Mouse (Mus musculus) forebrain, embryonic 15.5 days (tissue): Measurements from ENCODE around the gene Fam19a2. TPM values are rescaled to one million over a fixed set of nuclear protein-coding genes. Genes with fewer than 3 reads are reported as not detected.

Experiments
- ATAC-seq: fragments of 200-750 bp; cut with Nextera tagmentation; replicated peaks from 2 replicates; pipeline ENCODE4 v1.8.0; 2017; ENCODE audit warnings: mild to moderate bottlenecking, moderate TSS enrichment, moderate library complexity
- H3K27ac ChIP-seq: fragments of 300-500 bp; sonication (generic); replicated peaks from 2 replicates; pipeline ENCODE4 v1.5.1; 2015; ENCODE audit warnings: mild to moderate bottlenecking, inconsistent platforms
- H3K27me3 ChIP-seq: fragments of 300-500 bp; sonication (generic); 2 replicates; pipeline ENCODE4 v1.6.1; 2015; ENCODE audit warnings: inconsistent platforms
- H3K36me3 ChIP-seq: fragments of 300-500 bp; sonication (generic); 2 replicates; pipeline ENCODE4 v1.6.1; 2015; ENCODE audit warnings: mild to moderate bottlenecking, inconsistent platforms
- H3K4me1 ChIP-seq: fragments of 300-500 bp; sonication (generic); 2 replicates; pipeline ENCODE4 v1.6.1; 2015; ENCODE audit warnings: inconsistent platforms
- H3K4me2 ChIP-seq: fragments of 300-500 bp; sonication (generic); replicated peaks from 2 replicates; pipeline ENCODE4 v1.6.1; 2015; ENCODE audit warnings: mild to moderate bottlenecking, inconsistent platforms
- H3K4me3 ChIP-seq: fragments of 300-500 bp; sonication (generic); 2 replicates; pipeline ENCODE4 v1.5.1; 2015; ENCODE audit warnings: mild to moderate bottlenecking, inconsistent platforms
- H3K9ac ChIP-seq: fragments of 300-500 bp; sonication (generic); replicated peaks from 2 replicates; pipeline ENCODE4 v1.6.1; 2015; ENCODE audit warnings: mild to moderate bottlenecking, inconsistent platforms
- H3K9me3 ChIP-seq: fragments of 300-500 bp; sonication (generic); 2 replicates; pipeline ENCODE4 v1.6.1; 2016; ENCODE audit warnings: inconsistent platforms
- WGBS: fragments of 180-500 bp; shearing (Covaris S2); methylation state at CpG from one replicate; pipeline ENCODE4 v1.1.7; 2015; ENCODE audit warnings: mixed read lengths; 5-methylcytosine and 5-hydroxymethylcytosine counted together
- polyA plus RNA-seq: library from polyadenylated mRNA; unstranded; fragments of >200 nt; fragmentation: Nextera tagmentation; extraction: Ambion mirVana; gene quantifications from 2 replicates; pipeline ENCODE4 v1.2.1, GENCODE M21; 2015

The Fam19a2 gene
- polyA plus RNA-seq, result 35.9 and 39.2 TPM in 2 replicates

DNA sequence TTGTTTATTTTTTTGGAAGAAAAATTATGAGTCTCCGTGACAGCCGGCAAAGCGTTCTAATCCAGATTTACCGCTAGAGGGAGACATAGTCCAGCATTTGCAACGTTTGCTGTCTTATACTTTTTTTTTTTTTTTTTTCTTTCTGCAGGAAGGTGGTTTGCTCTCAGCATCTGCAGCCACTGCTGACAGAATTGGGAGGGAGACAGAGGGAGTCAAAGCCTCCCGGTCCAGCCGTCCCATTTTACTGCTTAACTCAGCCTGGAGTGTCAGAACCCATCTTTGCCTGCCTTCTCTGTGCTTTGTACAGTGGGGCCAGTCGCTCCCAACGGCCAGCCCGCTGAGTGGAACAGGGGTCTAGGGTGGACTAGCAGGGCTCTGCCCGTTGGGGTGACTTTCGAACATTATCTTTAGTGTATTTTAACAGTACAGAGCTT is at the start of gene Fam19a2:
Gene Fam19a2, plus strand, starts transcription at position 121 of the 434 bp plus-strand sequence.
- Histone ChIP-seq H3K36me3 (no peaks in the 10 kb centered on the region), H3K9me3 (no peaks in the 10 kb centered on the region), H3K9ac (peak within 1 kb of the TSS; percentile 74), H3K4me2 (peak within 1 kb of the TSS; percentile 85), H3K27me3 (no peaks in the 10 kb centered on the region), H3K27ac (peak within 1 kb of the TSS; percentile 76), H3K4me1 (peaks cover 20% of the 10 kb centered on the region), H3K4me3 (peak within 1 kb of the TSS; percentile 75)
- peak; percentile 36; the same call in 1 of the 2 replicates for ATAC-seq
- under 1% methylated on average over 12 of the region's 12 CpGs for WGBS

DNA sequence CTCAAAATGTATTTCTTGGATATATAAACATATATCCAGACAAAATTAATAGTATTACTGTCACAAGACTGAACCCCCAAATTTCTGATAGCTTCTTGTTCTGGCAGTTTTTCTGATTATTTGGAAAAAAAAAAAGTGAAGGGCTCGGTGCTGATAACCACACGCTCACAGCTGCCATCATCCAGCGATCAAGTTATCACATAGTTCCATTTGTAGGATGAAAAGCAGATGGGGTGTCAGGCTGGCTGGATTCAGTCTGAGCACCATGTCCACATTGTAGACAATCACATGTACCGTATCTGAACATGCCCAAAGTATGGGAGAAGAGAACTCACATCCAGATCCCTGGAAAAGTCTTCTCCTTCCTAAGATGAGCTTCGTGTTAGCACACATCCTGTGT is 41.0 kb upstream of the Fam19a2 start:
- WGBS, result 93% methylated on average over 5 of the region's 5 CpGs
- no peak overlapping the region for H3K9ac ChIP-seq
- H3K27ac ChIP-seq, result no peak overlapping the region
- H3K4me1 ChIP-seq, result no peaks in the 10 kb centered on the region
- no peak overlapping the region for H3K4me2 ChIP-seq
- H3K4me3 ChIP-seq, result no peak overlapping the region
- H3K27me3 ChIP-seq, result no peaks in the 10 kb centered on the region
- no peaks in the 10 kb centered on the region for H3K36me3 ChIP-seq
- no peaks in the 10 kb centered on the region for H3K9me3 ChIP-seq
- ATAC-seq, result no peak

DNA sequence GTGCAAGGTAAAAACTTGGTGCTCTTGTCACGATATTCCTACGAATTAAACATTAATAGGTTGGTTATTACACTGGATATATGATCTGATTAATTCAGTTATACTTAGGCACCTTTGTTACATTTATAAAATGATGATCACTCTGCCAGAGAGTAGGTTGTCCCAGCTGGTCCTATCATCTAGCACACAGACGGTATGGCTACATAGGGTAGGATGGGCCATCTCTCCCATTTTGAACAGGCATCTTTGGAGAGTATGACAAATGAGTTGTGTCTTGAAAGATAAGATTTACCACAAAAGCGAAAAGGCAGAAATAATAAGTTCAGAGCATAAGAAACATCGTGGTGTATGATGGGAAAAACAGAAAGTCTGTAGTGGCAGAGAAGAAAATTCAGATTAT is 34.4 kb upstream of the Fam19a2 start:
- no peaks in the 10 kb centered on the region for H3K27me3 ChIP-seq
- no peak overlapping the region for H3K9ac ChIP-seq
- ATAC-seq, result no peak
- no peaks in the 10 kb centered on the region for H3K36me3 ChIP-seq
- H3K4me2 ChIP-seq, result no peak overlapping the region
- no peak overlapping the region for H3K27ac ChIP-seq
- H3K4me3 ChIP-seq, result no peak overlapping the region
- H3K4me1 ChIP-seq, result no peaks in the 10 kb centered on the region
- H3K9me3 ChIP-seq, result no peaks in the 10 kb centered on the region
- WGBS, result 95% methylated on average over 5 of the region's 5 CpGs

DNA sequence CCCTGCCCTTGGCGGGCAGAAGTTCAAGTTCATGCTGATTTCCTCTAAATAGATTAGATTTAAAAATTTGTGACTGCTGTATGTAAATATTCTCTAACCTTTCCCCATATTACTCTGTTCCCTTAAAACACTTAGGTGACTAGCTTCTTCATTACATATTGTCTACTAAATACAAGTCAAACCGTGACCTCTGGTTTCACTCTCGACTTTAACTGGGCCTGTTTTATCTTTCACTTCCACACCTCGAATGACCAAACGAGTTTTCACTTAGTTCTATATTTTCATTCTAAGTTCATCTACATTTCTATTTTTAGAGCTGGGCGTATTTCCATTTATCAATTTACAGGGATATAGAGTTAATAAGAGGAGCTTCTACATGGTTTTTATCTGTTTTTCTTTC is 15.7 kb upstream of the Fam19a2 start:
- WGBS, result 86% methylated on average over 6 of the region's 6 CpGs
- Histone ChIP-seq H3K4me1 (no peaks in the 10 kb centered on the region), H3K9me3 (no peaks in the 10 kb centered on the region), H3K36me3 (no peaks in the 10 kb centered on the region), H3K27me3 (no peaks in the 10 kb centered on the region), H3K4me3 (no peak overlapping the region), H3K4me2 (no peak overlapping the region), H3K27ac (no peak overlapping the region), H3K9ac (no peak overlapping the region)
- no peak for ATAC-seq

DNA sequence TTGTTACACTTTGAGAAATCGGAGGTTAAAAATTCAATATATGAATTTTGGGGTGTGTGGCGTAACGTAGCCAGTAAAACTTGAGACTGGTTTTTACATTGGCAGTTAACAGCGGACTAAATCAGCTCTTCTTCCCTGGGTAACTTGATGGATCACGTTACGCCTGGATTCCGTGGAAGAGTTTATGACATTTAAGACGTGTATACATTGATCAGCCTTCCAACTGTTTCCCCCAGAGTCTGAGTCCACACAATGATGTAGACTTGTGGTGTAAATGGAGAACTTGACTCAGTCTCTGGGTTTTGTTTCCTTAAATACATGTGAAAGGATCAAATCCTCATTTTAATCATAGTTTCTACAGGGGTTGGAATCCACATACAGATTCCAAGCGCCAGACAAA is 11.9 kb upstream of the Fam19a2 start:
- H3K27me3 ChIP-seq, result no peaks in the 10 kb centered on the region
- no peak overlapping the region for H3K4me3 ChIP-seq
- H3K9me3 ChIP-seq, result no peaks in the 10 kb centered on the region
- no peaks in the 10 kb centered on the region for H3K36me3 ChIP-seq
- no peak overlapping the region for H3K27ac ChIP-seq
- H3K4me1 ChIP-seq, result no peaks in the 10 kb centered on the region
- no peak for ATAC-seq
- H3K9ac ChIP-seq, result no peak overlapping the region
- 93% methylated on average over 9 of the region's 9 CpGs for WGBS
- no peak overlapping the region for H3K4me2 ChIP-seq

DNA sequence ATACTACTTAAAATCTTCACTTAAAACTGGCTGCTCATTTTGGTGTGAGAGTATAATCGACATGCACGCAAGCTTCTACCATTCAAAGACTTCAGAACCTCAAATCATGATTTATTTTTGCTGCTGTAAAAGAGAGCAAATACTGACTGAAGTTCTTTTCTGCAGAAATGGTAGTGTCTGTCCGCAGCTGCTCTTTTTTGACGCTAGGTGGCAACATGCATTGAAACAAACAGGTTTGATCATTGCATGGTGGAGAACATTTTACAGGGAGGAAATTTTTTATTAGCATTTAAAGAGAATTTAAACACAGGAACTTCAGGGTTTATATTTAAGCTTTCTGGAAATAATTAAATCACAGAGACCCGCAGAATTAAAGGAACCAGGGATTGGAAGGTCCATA is 9.5 kb upstream of the Fam19a2 start:
- no peak for ATAC-seq
- no peaks in the 10 kb centered on the region for H3K9me3 ChIP-seq
- H3K27me3 ChIP-seq, result no peaks in the 10 kb centered on the region
- H3K27ac ChIP-seq, result no peak overlapping the region
- H3K9ac ChIP-seq, result no peak overlapping the region
- no peak overlapping the region for H3K4me2 ChIP-seq
- H3K36me3 ChIP-seq, result no peaks in the 10 kb centered on the region
- 29% methylated on average over 5 of the region's 5 CpGs for WGBS
- H3K4me3 ChIP-seq, result no peak overlapping the region
- no peaks in the 10 kb centered on the region for H3K4me1 ChIP-seq

DNA sequence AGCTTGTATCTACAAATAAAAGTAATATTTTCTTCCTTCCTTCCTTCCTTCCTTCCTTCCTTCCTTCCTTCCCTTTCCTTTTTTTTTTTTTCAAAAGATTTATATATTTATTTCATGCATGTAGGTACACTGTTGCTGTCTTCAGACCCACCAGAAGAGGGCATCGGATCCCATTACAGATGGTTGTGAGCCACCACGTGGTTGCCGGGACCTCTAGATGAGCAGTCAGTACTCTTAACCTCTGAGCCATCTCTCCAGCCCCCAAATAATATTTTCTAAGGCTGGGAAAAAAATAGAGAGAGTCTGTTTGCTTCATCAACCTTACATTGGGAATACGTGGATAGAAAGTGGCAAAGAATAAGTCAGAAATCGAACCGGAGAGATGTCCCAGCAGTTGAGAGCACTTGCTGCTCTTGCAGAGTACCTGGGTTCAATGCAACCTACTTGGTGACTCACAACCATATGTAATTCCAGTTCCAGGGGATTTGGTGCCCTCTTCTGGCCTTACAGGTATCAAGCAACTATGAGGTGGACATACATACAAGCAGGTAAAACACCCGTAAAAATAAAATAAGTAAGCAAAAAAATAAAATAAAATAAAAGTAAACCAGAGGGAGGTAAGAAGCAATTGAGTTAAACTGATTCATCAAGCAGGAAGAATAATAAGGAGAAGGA is 8.0 kb upstream of the Fam19a2 start:
- no peaks in the 10 kb centered on the region for H3K36me3 ChIP-seq
- no peaks in the 10 kb centered on the region for H3K27me3 ChIP-seq
- H3K4me3 ChIP-seq, result no peak overlapping the region
- H3K4me2 ChIP-seq, result no peak overlapping the region
- no peaks in the 10 kb centered on the region for H3K4me1 ChIP-seq
- ATAC-seq, result no peak
- H3K9me3 ChIP-seq, result no peaks in the 10 kb centered on the region
- WGBS, result 82% methylated on average over 7 of the region's 7 CpGs
- no peak overlapping the region for H3K9ac ChIP-seq
- H3K27ac ChIP-seq, result no peak overlapping the region

DNA sequence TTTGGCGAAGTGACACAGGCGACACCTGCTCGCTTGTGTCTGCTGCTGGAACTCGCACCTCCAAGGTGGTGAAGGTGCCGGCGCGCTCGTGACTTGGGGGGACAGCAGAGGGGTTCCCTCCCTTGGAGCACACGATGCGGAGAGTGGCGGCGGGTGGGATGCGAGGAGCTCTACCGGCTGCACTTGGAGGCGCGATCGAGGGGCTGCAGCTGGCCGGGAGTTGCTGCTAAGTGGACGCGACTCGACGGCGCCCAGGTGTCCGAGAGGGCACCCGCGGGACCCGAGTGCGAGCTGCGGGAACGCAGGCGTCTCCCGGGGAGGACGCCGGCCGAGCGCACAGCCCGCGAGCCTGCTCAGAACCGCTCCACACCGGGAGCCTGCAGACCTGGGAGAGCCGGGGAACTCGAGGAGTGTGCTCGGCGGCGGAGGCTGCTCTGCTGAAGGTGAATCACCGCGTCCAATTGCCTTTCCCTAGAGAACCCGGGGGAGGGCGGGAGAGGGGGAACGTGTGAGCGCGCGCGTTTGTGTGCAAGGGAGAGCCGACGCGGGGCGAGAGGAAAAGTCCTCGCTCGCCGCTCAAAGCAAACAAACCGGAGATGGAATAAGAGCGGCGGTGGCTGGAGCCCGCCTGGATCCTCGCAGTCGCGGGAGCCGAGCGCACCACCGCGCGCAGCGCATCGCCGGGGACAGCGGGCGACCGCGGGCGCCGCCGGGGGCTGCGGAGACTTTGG is 830 bp downstream of the Fam19a2 start:
- peak; percentile 74 for ATAC-seq
- Histone ChIP-seq H3K27ac (peak overlapping the region; percentile 76), H3K4me2 (peak overlapping the region; percentile 85), H3K36me3 (no peaks in the 10 kb centered on the region), H3K27me3 (no peaks in the 10 kb centered on the region), H3K9me3 (no peaks in the 10 kb centered on the region), H3K4me3 (peak overlapping the region; percentile 75), H3K9ac (peak overlapping the region; percentile 74), H3K4me1 (peaks cover 20% of the 10 kb centered on the region)
- under 1% methylated on average over 83 of the region's 84 CpGs for WGBS

DNA sequence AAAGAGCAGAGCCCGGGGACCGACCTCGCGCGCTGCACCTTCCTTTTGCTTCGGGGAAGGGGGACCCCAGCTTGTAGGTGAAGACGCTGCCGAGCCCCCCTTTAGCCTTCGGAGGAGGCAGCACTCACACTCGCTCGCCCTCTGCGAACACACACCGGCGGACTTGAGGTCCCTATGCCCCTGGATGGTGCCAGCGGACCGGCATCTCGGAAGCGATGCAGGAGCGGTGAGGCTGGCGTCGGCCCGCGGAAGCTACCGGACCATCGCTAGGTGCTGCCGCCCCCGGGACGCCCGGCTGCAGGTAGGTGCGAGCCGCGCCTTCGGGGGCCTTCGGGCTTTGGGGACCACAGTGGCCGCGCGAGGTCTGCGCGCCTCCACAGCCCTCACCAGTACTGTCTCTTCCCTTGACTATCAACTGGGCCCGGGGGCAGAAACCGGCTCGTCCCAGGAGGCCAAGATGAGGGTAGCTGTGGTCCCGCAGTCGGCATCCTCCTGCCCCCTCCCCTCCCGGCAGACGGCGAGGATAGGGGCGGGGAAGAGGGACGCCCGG is 1.5 kb downstream of the Fam19a2 start:
- Histone ChIP-seq H3K4me1 (peaks cover 20% of the 10 kb centered on the region), H3K4me2 (peak overlapping the region; percentile 85), H3K9ac (peak overlapping the region; percentile 74), H3K27me3 (no peaks in the 10 kb centered on the region), H3K27ac (peak overlapping the region; percentile 76), H3K4me3 (peak overlapping the region; percentile 75), H3K9me3 (no peaks in the 10 kb centered on the region), H3K36me3 (no peaks in the 10 kb centered on the region)
- under 1% methylated on average over 47 of the region's 50 CpGs for WGBS
- ATAC-seq, result peak; percentile 49

DNA sequence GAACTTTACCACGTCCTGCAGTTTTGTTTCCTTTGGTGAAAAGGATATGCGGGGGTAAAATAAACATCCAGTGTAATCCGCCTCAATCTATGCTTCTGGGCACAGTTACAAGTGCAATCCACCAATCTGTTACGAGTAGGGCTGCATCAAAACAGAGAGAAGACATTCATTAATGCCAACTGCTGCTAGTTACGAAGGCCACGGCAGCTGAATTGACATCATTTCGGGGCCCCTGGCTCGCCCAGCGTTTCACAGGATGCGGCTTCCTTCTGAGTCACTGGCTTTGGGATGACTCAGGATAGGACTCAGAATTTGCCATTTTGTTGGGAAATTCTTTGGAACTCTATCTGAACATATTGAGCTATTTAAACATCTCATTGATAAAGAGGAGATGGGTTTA is 4.8 kb downstream of the Fam19a2 start:
- Histone ChIP-seq H3K4me1 (peaks cover 20% of the 10 kb centered on the region), H3K27ac (no peak overlapping the region), H3K36me3 (no peaks in the 10 kb centered on the region), H3K4me3 (0 out of 2 replicates have a peak overlapping the region, but pooled peaks have one; percentile 4), H3K4me2 (peak overlapping the region; percentile 17), H3K9me3 (no peaks in the 10 kb centered on the region), H3K9ac (no peak overlapping the region), H3K27me3 (no peaks in the 10 kb centered on the region)
- 39% methylated on average over 10 of the region's 10 CpGs for WGBS
- ATAC-seq, result no peak

DNA sequence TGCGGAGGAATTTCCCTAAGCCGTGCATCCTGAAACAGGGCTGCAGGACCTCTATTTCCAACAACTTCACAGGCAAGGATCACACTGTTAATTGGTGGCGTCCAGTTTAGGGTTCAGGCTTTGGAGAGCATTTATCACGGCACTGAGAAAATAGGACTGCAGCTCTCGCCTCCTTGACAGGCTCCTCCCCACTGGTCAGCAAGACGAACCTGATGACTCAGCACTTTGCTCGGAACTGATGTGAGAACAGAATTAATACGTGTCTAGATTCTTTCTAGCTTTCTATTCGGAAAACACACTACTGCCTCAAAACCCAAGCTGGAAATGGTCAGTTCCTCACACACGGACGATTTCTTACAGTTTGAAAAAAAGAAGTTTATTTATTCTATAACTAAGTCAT is 10.8 kb downstream of the Fam19a2 start:
- H3K4me1 ChIP-seq, result no peaks in the 10 kb centered on the region
- no peaks in the 10 kb centered on the region for H3K36me3 ChIP-seq
- WGBS, result 77% methylated on average over 11 of the region's 11 CpGs
- no peak overlapping the region for H3K9ac ChIP-seq
- no peak for ATAC-seq
- H3K27me3 ChIP-seq, result no peaks in the 10 kb centered on the region
- H3K4me2 ChIP-seq, result no peak overlapping the region
- H3K27ac ChIP-seq, result no peak overlapping the region
- no peak overlapping the region for H3K4me3 ChIP-seq
- no peaks in the 10 kb centered on the region for H3K9me3 ChIP-seq

DNA sequence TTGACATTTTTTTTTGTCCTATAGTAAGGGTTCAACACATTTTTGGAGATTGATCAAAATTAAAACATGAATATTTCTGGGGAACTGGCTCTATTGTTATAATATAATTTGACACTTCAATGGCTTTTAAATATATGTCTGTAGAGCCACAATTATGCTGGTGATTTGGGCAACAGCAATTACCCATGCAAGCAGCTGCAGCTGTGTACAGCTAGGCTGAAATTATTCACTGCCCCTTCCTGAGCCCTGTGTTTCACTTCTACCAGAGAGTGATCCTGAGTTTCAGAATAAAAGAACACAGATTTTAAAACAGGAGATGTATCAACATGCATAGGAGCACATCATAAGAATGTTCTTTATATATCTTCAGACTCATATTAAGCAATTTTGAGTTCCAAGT is 43.5 kb downstream of the Fam19a2 start:
- H3K4me1 ChIP-seq, result no peaks in the 10 kb centered on the region
- no peak overlapping the region for H3K27ac ChIP-seq
- no peaks in the 10 kb centered on the region for H3K27me3 ChIP-seq
- H3K4me2 ChIP-seq, result no peak overlapping the region
- no peaks in the 10 kb centered on the region for H3K36me3 ChIP-seq
- no peak overlapping the region for H3K4me3 ChIP-seq
- H3K9me3 ChIP-seq, result no peaks in the 10 kb centered on the region
- no peak; the same call in 1 of the 2 replicates for ATAC-seq
- no peak overlapping the region for H3K9ac ChIP-seq
